ENCODE assay signal across 22 mouse cellular contexts in genomic region chr17:65853326-65853725, GRCm38 (mm10). TPM values are rescaled to one million over a fixed set of nuclear protein-coding genes. Genes with fewer than 3 reads are reported as not detected.
DNase-seq lines count a peak whose midpoint lies in the region; ATAC-seq and TF ChIP-seq lines count a peak whose summit lies in the region.
"Had no signal": no experiment of that assay in that cellular context is flagged by ENCODE, and none has a peak within 500 bp of the region (broad histone marks: within the 10 kb centered on the region; RNA-seq: fewer than 3 reads in every experiment).

No protein-coding gene starts in this region.

- no peaks in the 10 kb centered on the region for H3K27me3 ChIP-seq in kidney, adult 2 months (replicated peaks; ENCODE audit: control insufficient read depth, insufficient read depth, low read length)
- no peaks in the 10 kb centered on the region for H3K27me3 ChIP-seq in kidney, embryonic 15.5 days
- H3K27me3 ChIP-seq in liver, embryonic 15.5 days, result no peaks in the 10 kb centered on the region
- H3K27me3 ChIP-seq in liver, embryonic 12.5 days (replicated peaks), result no peaks in the 10 kb centered on the region
- H3K27me3 ChIP-seq in lung, postnatal 0 days (replicated peaks; ENCODE audit: insufficient read depth, low read length), result no peaks in the 10 kb centered on the region
- H3K27me3 ChIP-seq: limb, embryonic 13.5 days; stomach, embryonic 15.5 days had no signal

- H3K27ac ChIP-seq in kidney, adult 2 months (ENCODE audit: insufficient read depth, low read depth, low read length), result no peak overlapping the region
- no peak overlapping the region for H3K27ac ChIP-seq in kidney, embryonic 15.5 days
- H3K27ac ChIP-seq in liver, embryonic 15.5 days (replicated peaks), result peak overlapping the region; percentile 41; the same call in 1 of the 2 replicates
- H3K27ac ChIP-seq in liver, embryonic 12.5 days, result no peak overlapping the region
- H3K27ac ChIP-seq in lung, postnatal 0 days (ENCODE audit: low read length), result no peak overlapping the region
- peak overlapping the region; percentile 47 for H3K27ac ChIP-seq in macrophage
- H3K27ac ChIP-seq: heart, embryonic 10.5 days; hindbrain, embryonic 14.5 days; limb, embryonic 13.5 days; stomach, embryonic 15.5 days had no signal

- peak; percentile 37 for DNase-seq in kidney, adult 2 months
- DNase-seq in lung, postnatal 0 days (ENCODE audit: low spot score), result no peak
- DNase-seq in right cerebral cortex, adult 18-20 months, result no peak
- DNase-seq: adrenal gland, adult 8-10 months; cerebellum, adult 9-10 months; heart, postnatal 4 days; layer of hippocampus, adult 9-11 months; lung, embryonic 14.5 days; thymus, postnatal 25 days had no signal

- no peak overlapping the region for H3K4me3 ChIP-seq in kidney, adult 2 months (ENCODE audit: insufficient read depth, low read depth, low read length)
- H3K4me3 ChIP-seq in kidney, embryonic 15.5 days (replicated peaks), result no peak overlapping the region
- H3K4me3 ChIP-seq in liver, embryonic 15.5 days (replicated peaks), result no peak overlapping the region
- no peak overlapping the region for H3K4me3 ChIP-seq in liver, embryonic 12.5 days
- no peak overlapping the region for H3K4me3 ChIP-seq in lung, postnatal 0 days (ENCODE audit: low read depth, low read length)
- H3K4me3 ChIP-seq in macrophage (ENCODE audit: inconsistent target), result no peak overlapping the region
- H3K4me3 ChIP-seq: heart, embryonic 10.5 days; limb, embryonic 13.5 days; myocyte; stomach, embryonic 15.5 days had no signal

- H3K36me3 ChIP-seq in kidney, adult 2 months (ENCODE audit: control insufficient read depth, insufficient read depth, low read length), result peaks cover 3% of the 10 kb centered on the region; the same call in 1 of the 2 replicates
- H3K36me3 ChIP-seq in kidney, embryonic 15.5 days, result peaks cover 96% of the 10 kb centered on the region
- peaks cover 87% of the 10 kb centered on the region for H3K36me3 ChIP-seq in liver, embryonic 15.5 days (replicated peaks)
- peaks cover 98% of the 10 kb centered on the region for H3K36me3 ChIP-seq in liver, embryonic 12.5 days
- peaks cover 33% of the 10 kb centered on the region for H3K36me3 ChIP-seq in lung, postnatal 0 days (ENCODE audit: insufficient read depth, low read length)
- H3K36me3 ChIP-seq in macrophage (ENCODE audit: inconsistent target), result peaks cover 62% of the 10 kb centered on the region

- no peak overlapping the region for H3K9ac ChIP-seq in kidney, embryonic 15.5 days
- H3K9ac ChIP-seq in liver, embryonic 15.5 days, result no peak overlapping the region
- H3K9ac ChIP-seq in liver, embryonic 12.5 days, result no peak overlapping the region
- no peak overlapping the region for H3K9ac ChIP-seq in lung, postnatal 0 days (replicated peaks; ENCODE audit: low read depth)
- H3K9ac ChIP-seq: hindbrain, embryonic 14.5 days; limb, embryonic 13.5 days; lung, embryonic 14.5 days; stomach, embryonic 15.5 days had no signal

- ATAC-seq in kidney, embryonic 15.5 days (replicated peaks; ENCODE audit: low FRiP score), result no peak
- no peak for ATAC-seq in liver, embryonic 15.5 days (ENCODE audit: insufficient read depth)
- ATAC-seq in liver, embryonic 12.5 days, result no peak
- ATAC-seq in lung, postnatal 0 days, result peak; percentile 41; the same call in 1 of the 2 replicates
- ATAC-seq: activated CD4-positive, CD25-positive, alpha-beta regulatory T cell, adult 4 months; forebrain, embryonic 14.5 days; inflammation-experienced regulatory T-cells, adult 6 months; midbrain, embryonic 16.5 days had no signal

- H3K4me2 ChIP-seq in kidney, embryonic 15.5 days, result no peak overlapping the region
- no peak overlapping the region for H3K4me2 ChIP-seq in liver, embryonic 15.5 days
- H3K4me2 ChIP-seq in liver, embryonic 12.5 days, result no peak overlapping the region
- no peak overlapping the region for H3K4me2 ChIP-seq in lung, postnatal 0 days (replicated peaks; ENCODE audit: low read depth, low read length)
- H3K4me2 ChIP-seq: hindbrain, embryonic 14.5 days; limb, embryonic 13.5 days; lung, embryonic 14.5 days; stomach, embryonic 15.5 days had no signal

- TF ChIP-seq POLR2A in kidney, adult 2 months (IDR thresholded peaks at IDR 0.05; ENCODE audit: low read depth, low read length), result no peak

- TF ChIP-seq EP300 in lung, postnatal 0 days (IDR thresholded peaks at IDR 0.05), result no peak

- no peaks in the 10 kb centered on the region for H3K4me1 ChIP-seq in kidney, adult 2 months (ENCODE audit: control insufficient read depth, insufficient read depth, low read length)
- H3K4me1 ChIP-seq in kidney, embryonic 15.5 days, result no peaks in the 10 kb centered on the region
- H3K4me1 ChIP-seq in liver, embryonic 15.5 days (replicated peaks), result peaks cover 12% of the 10 kb centered on the region
- peaks cover 16% of the 10 kb centered on the region for H3K4me1 ChIP-seq in liver, embryonic 12.5 days
- H3K4me1 ChIP-seq in lung, postnatal 0 days (ENCODE audit: insufficient read depth, low read depth, low read length), result no peaks in the 10 kb centered on the region
- H3K4me1 ChIP-seq: limb, embryonic 13.5 days; stomach, embryonic 15.5 days had no signal

- no peaks in the 10 kb centered on the region for H3K79me2 ChIP-seq in macrophage (ENCODE audit: inconsistent target)

- TF ChIP-seq CTCF in kidney, adult 2 months (conservative IDR thresholded peaks at IDR 0.05; ENCODE audit: insufficient read depth, insufficient read length, low read depth, low read length), result no peak
- TF ChIP-seq CTCF in lung, postnatal 0 days (IDR thresholded peaks at IDR 0.05), result no peak

- WGBS in kidney, adult 2 months, result 73% methylated on average over 6 of the region's 6 CpGs
- WGBS in kidney, embryonic 15.5 days, result 79% methylated on average over 6 of the region's 6 CpGs
- 72% methylated on average over 6 of the region's 6 CpGs for WGBS in liver, embryonic 15.5 days (ENCODE audit: insufficient replicate concordance)
- 78% methylated on average over 6 of the region's 6 CpGs for WGBS in liver, embryonic 12.5 days (ENCODE audit: insufficient replicate concordance)
- WGBS in lung, postnatal 0 days, result 43% methylated on average over 6 of the region's 6 CpGs
- 69% methylated on average over 6 of the region's 6 CpGs for WGBS in macrophage (ENCODE audit: missing documents)

- no peaks in the 10 kb centered on the region for H3K9me3 ChIP-seq in kidney, embryonic 15.5 days (replicated peaks)
- H3K9me3 ChIP-seq in liver, embryonic 15.5 days (replicated peaks), result no peaks in the 10 kb centered on the region
- no peaks in the 10 kb centered on the region for H3K9me3 ChIP-seq in liver, embryonic 12.5 days (replicated peaks)
- H3K9me3 ChIP-seq in lung, postnatal 0 days (ENCODE audit: low read length), result no peaks in the 10 kb centered on the region
- H3K9me3 ChIP-seq: heart, embryonic 10.5 days; stomach, embryonic 15.5 days had no signal

RNA-seq across cellular contexts. Expression of gene Ralbp1, which starts 32.3 kb away (rescaled TPM):
- polyA plus RNA-seq in kidney, adult 2 months (2012; rRNA removed), result 29.8 and 30.7 TPM in 2 replicates
- polyA plus RNA-seq in kidney, embryonic 15.5 days (2015; fragmentation: Nextera tagmentation; extraction: Ambion mirVana), result 66.0 and 70.2 TPM in 2 replicates
- 38.8 and 42.1 TPM in 2 replicates for polyA plus RNA-seq in liver, embryonic 15.5 days (2015; fragmentation: Nextera tagmentation; extraction: Ambion mirVana)
- polyA plus RNA-seq in liver, embryonic 12.5 days (2016; fragmentation: Nextera tagmentation; extraction: Ambion mirVana), result 45.9 and 47.3 TPM in 2 replicates
- polyA plus RNA-seq in lung, postnatal 0 days (2015; fragmentation: Nextera tagmentation; extraction: Ambion mirVana), result 151 and 155 TPM in 2 replicates
- total RNA-seq in macrophage (2018; cell fraction: chromatin; rRNA removed), result 10 to 100 TPM in 24 of 26 experiments, 1 to 10 TPM in 2; 8.5 to 48.6 (median 24.1) TPM
- 10 to 100 TPM; 35.1 to 77.0 (median 50.4) TPM for total RNA-seq in macrophage (2018; cell fraction: cytosol; rRNA removed)
- total RNA-seq in macrophage (2018; cell fraction: nucleus; rRNA removed), result 10 to 100 TPM; 19.8 to 50.4 (median 29.7) TPM
- 47.4 to 62.0 TPM (median 60.7 TPM) in 3 replicates for polyA plus RNA-seq in macrophage (2018)

Comparison
In these comparisons a context has a peak if more than half of its experiments do, and no peak if none do; other contexts are left out.
1. H3K27ac ChIP-seq: peak in liver, embryonic 15.5 days (single experiment) and macrophage (single experiment); none in kidney, adult 2 months (single experiment), kidney, embryonic 15.5 days (single experiment), liver, embryonic 12.5 days (single experiment) and lung, postnatal 0 days (single experiment).